Mouse (Mus musculus) small intestine, adult 2 months (tissue): ENCODE data around the gene Tut7.
"Not testable (repeated sequence)": the region's sequence is repeated elsewhere in the genome, so short reads cannot be mapped to it uniquely, and the experiment has no call there.

Experiments
- CTCF ChIP-seq: fragments of 200-500 bp; IDR thresholded peaks from 2 replicates; pipeline ENCODE4 v1.5.1; 2012; ENCODE audit warnings: low read depth, mild to moderate bottlenecking, control low read depth, inconsistent platforms, low read length, moderate library complexity, mixed read lengths; ENCODE audit not compliant: insufficient replicate concordance, insufficient read length; ENCODE audit errors: extremely low read depth
- POLR2A ChIP-seq: fragments of 200-500 bp; IDR thresholded peaks from 2 replicates; pipeline ENCODE4 v1.6.1; 2012; ENCODE audit warnings: low read depth, mild to moderate bottlenecking, control low read depth, inconsistent platforms, low read length, moderate library complexity

- not testable (repeated sequence) for TF ChIP-seq POLR2A, CTCF
These were observed 18.8 kb upstream of the Tut7 start for GRCm38 (mm10) chr13:59841761-59842160.
